ENCODE assay signal across 28 mouse cellular contexts in genomic region chr1:124790130-124790529, GRCm38 (mm10).
DNase-seq lines count a peak whose midpoint lies in the region; ATAC-seq and TF ChIP-seq lines count a peak whose summit lies in the region.
"Had no signal": no experiment of that assay in that cellular context is flagged by ENCODE, and none has a peak within 500 bp of the region (broad histone marks: within the 10 kb centered on the region; RNA-seq: fewer than 3 reads in every experiment).

No protein-coding gene starts in this region.

- no peak for TF ChIP-seq EP300 in lung, postnatal 0 days (IDR thresholded peaks at IDR 0.05)

- H3K9ac ChIP-seq in lung, postnatal 0 days (replicated peaks; ENCODE audit: low read depth), result no peak overlapping the region
- H3K9ac ChIP-seq: embryonic facial prominence, embryonic 13.5 days; forebrain, embryonic 12.5 days; hindbrain, embryonic 13.5 days had no signal

- intact Hi-C loops in left cerebral cortex, adult 2 months (cut with DNase I), result no loop called here

- H3K27me3 ChIP-seq in lung, postnatal 0 days (replicated peaks; ENCODE audit: insufficient read depth, low read length), result no peaks in the 10 kb centered on the region
- H3K27me3 ChIP-seq: CH12.LX; embryonic facial prominence, embryonic 13.5 days; forebrain, embryonic 12.5 days; hindbrain, embryonic 13.5 days had no signal

- H3K9me3 ChIP-seq in lung, postnatal 0 days (ENCODE audit: low read length), result no peaks in the 10 kb centered on the region
- H3K9me3 ChIP-seq: embryonic facial prominence, embryonic 10.5 days; embryonic facial prominence, embryonic 13.5 days; forebrain, embryonic 12.5 days; hindbrain, embryonic 13.5 days had no signal

- 66% methylated on average over 3 of the region's 3 CpGs for WGBS in lung, postnatal 0 days

- no peak overlapping the region for H3K4me2 ChIP-seq in lung, postnatal 0 days (replicated peaks; ENCODE audit: low read depth, low read length)
- H3K4me2 ChIP-seq: embryonic facial prominence, embryonic 13.5 days; forebrain, embryonic 12.5 days; heart, embryonic 11.5 days; hindbrain, embryonic 13.5 days had no signal

- DNase-seq in cerebellum, adult 11-12 months, result peak; percentile 1
- no peak for DNase-seq in cerebellum, adult 9-11 months
- DNase-seq in cerebellum, postnatal 25 days, result peak; percentile 12 to 22
- DNase-seq in cerebellum, adult 18-20 months, result no peak
- no peak for DNase-seq in left cerebral cortex, adult 2 months (ENCODE audit: extremely low spot score in 1 of 2, low spot score in 2 of 2)
- DNase-seq in left cerebral cortex, adult 18-20 months (ENCODE audit: low spot score in 2 of 2), result no peak
- no peak for DNase-seq in lung, postnatal 0 days (ENCODE audit: low spot score)
- DNase-seq: adrenal gland, postnatal 10 days; adrenal gland, postnatal 36 days; B cell, adult 2 months; embryo, embryonic 11 days; gastrocnemius, adult 2 months; gastrocnemius, postnatal 14 days; heart, adult 11 months; kidney, adult 18-20 months had no signal

- peak overlapping the region; percentile 36; the same call in 1 of the 2 replicates for H3K27ac ChIP-seq in left cerebral cortex, adult 2 months
- no peak overlapping the region for H3K27ac ChIP-seq in lung, postnatal 0 days (ENCODE audit: low read length)
- H3K27ac ChIP-seq: embryonic facial prominence, embryonic 10.5 days; embryonic facial prominence, embryonic 13.5 days; forebrain, embryonic 12.5 days; gastrocnemius, adult 2 months; hindbrain, embryonic 13.5 days had no signal

- H3K36me3 ChIP-seq in lung, postnatal 0 days (ENCODE audit: insufficient read depth, low read length), result no peaks in the 10 kb centered on the region
- H3K36me3 ChIP-seq: embryonic facial prominence, embryonic 10.5 days; embryonic facial prominence, embryonic 13.5 days; forebrain, embryonic 12.5 days; G1E; hindbrain, embryonic 13.5 days had no signal

- no peak for ATAC-seq in lung, postnatal 0 days
- ATAC-seq: forebrain, embryonic 16.5 days; hindbrain, embryonic 16.5 days; inflammation-experienced regulatory T-cells, adult 6 months; intestine, embryonic 16.5 days; Patski had no signal

- H3K4me3 ChIP-seq in left cerebral cortex, adult 2 months, result no peak overlapping the region
- H3K4me3 ChIP-seq in lung, postnatal 0 days (ENCODE audit: low read depth, low read length), result no peak overlapping the region
- H3K4me3 ChIP-seq: embryonic facial prominence, embryonic 10.5 days; embryonic facial prominence, embryonic 13.5 days; erythroblast, embryonic 14.5 days; forebrain, embryonic 12.5 days; gastrocnemius, adult 2 months; hindbrain, embryonic 13.5 days had no signal

- TF ChIP-seq CTCF in left cerebral cortex, adult 2 months (IDR thresholded peaks at IDR 0.05), result no peak
- TF ChIP-seq CTCF in lung, postnatal 0 days (IDR thresholded peaks at IDR 0.05), result no peak

- H3K4me1 ChIP-seq in lung, postnatal 0 days (ENCODE audit: insufficient read depth, low read depth, low read length), result no peaks in the 10 kb centered on the region
- H3K4me1 ChIP-seq: embryonic facial prominence, embryonic 10.5 days; embryonic facial prominence, embryonic 13.5 days; forebrain, embryonic 12.5 days; hindbrain, embryonic 13.5 days had no signal

Comparison
In these comparisons a context has a peak if more than half of its experiments do, and no peak if none do; other contexts are left out.
1. DNase-seq: peak in cerebellum, adult 11-12 months (single experiment) and cerebellum, postnatal 25 days (2 of 2); none in cerebellum, adult 9-11 months (single experiment), cerebellum, adult 18-20 months (0 of 2), left cerebral cortex, adult 2 months (0 of 2), left cerebral cortex, adult 18-20 months (0 of 2) and lung, postnatal 0 days (single experiment).